Mouse (Mus musculus): Measurements from ENCODE around the gene Cyp4a30b. TPM values are rescaled to one million over a fixed set of nuclear protein-coding genes. Genes with fewer than 3 reads are reported as not detected.
"Not testable (repeated sequence)": the region's sequence is repeated elsewhere in the genome, so short reads cannot be mapped to it uniquely, and the experiment has no call there.

Cyp4a30b gene
- not detected in 2 replicates for polyA plus RNA-seq (2016; fragmentation: Nextera tagmentation; extraction: Ambion mirVana)

DNA sequence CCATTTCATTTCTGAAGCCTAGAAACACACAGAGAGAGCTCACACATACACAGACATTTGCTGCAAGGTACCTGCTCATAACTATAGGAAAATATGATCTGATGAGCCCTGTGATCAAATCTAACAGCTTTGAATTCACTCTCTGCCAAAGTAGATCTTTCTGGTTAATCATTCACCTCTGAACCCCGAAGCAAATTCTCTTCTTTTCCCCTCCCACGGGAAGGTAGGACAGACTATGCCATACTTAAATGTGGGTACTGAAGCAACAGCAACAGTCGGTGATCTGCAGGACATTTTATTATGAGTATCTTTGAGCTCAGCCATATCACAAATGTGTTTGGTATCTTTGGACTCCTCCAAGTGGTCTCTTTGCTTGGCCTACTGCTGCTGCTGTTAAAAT is at the start of gene Cyp4a30b:
TSS of gene Cyp4a30b (plus strand) at position 301 of the 400 bp plus-strand sequence.
- 87% methylated on average over 3 of the region's 3 CpGs for WGBS
- no peaks in the 10 kb centered on the region for H3K4me1 ChIP-seq

DNA sequence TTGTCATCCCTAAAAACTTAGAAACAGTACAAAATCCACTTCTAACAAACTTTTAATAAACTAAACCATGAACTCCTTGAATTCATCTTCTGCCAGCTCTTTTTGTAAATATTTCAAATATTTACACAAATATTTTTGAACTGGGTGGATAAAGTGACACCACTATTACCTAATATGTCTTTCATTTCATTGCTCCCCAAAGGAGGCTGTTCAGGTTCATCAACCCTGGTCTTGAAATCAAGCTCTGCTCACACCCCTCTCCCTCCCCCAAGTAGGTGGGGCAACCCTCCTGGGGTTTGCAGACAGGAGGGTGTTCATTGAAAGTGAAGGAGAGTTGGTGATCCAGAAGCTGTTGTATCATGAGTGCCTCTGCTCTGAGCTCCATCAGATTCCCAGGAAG is 41.1 kb upstream of the Cyp4a30b start, which contains the start of gene Cyp4a12b:
TSS of gene Cyp4a12b (plus strand) at position 301 of the 400 bp plus-strand sequence.
- H3K36me3 ChIP-seq; DNase-seq (ENCODE audit: low spot score): not testable (repeated sequence)

More for the DNA sequence above, at the start of gene Cyp4a30b:
- no peaks in the 10 kb centered on the region for H3K9me3 ChIP-seq (replicated peaks)
- no peak for DNase-seq (ENCODE audit: low spot score)
- no peak within 1 kb of the TSS for H3K27ac ChIP-seq (replicated peaks)
- H3K27me3 ChIP-seq (ENCODE audit: low read depth, poor library complexity, severe bottlenecking) = no peaks in the 10 kb centered on the region
- H3K4me3 ChIP-seq = no peak within 1 kb of the TSS
- H3K36me3 ChIP-seq = no peaks in the 10 kb centered on the region

DNA sequence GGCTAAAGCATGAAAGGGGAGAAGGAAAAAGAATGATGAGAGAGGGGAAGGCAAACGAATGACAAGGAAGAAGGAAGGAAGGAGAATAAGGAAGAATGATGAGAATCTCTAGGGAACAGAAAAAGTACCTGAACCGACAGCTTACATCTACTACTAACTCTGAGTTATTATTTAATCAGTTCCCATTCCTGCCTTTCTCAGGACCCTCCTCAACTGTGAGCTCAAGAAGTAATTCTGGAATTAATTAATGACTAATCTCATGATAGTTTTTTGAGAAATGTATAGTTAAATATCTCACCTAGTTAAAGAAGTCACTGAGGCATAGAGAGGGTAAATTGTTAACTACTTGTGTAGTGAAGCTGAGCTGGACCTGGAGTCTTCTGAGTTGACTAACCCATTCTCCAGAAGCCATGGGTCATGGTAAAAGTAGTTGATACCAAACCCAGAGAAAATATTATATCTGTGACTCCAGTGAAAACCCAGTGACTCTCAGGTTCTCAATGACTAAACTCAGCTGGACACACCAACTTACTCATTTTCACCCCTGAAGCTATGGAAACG is 1.7 kb upstream of the Cyp4a30b start:
- H3K36me3 ChIP-seq = no peaks in the 10 kb centered on the region
- H3K27ac ChIP-seq (replicated peaks) = no peak overlapping the region
- no peaks in the 10 kb centered on the region for H3K4me1 ChIP-seq
- H3K9me3 ChIP-seq (replicated peaks) = no peaks in the 10 kb centered on the region
- H3K27me3 ChIP-seq (ENCODE audit: low read depth, poor library complexity, severe bottlenecking) = no peaks in the 10 kb centered on the region
- no peak overlapping the region for H3K4me3 ChIP-seq
- 74% methylated on average over 3 of the region's 3 CpGs for WGBS
- no peak for DNase-seq (ENCODE audit: low spot score)

More for the DNA sequence above, 41.1 kb upstream of the Cyp4a30b start, which contains the start of gene Cyp4a12b:
- not testable (repeated sequence) for H3K4me1 ChIP-seq; H3K27me3 ChIP-seq (ENCODE audit: low read depth, poor library complexity, severe bottlenecking); H3K27ac ChIP-seq (replicated peaks); H3K9me3 ChIP-seq (replicated peaks); H3K4me3 ChIP-seq

DNA sequence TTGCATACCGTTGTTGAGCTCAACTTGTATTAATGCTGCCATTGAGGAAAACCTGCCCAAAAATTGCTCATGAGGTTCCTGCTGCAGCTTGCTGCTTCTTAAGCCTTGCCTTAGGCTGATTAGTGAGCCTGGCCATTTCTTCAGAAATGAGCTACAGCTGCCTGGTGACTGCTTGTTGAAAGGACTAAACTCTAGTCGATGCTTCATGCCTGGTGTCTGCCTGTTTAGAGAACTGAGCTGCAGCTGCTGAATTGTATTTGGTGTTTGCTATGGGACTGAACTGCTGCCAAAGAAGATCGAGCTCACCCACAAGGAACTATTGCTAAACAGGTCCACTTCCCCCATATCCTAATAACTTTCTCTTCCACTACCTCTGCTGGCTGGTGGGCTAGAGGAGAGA is 21.2 kb downstream of the Cyp4a30b start:
- H3K4me3 ChIP-seq; H3K27ac ChIP-seq (replicated peaks); H3K27me3 ChIP-seq (ENCODE audit: low read depth, poor library complexity, severe bottlenecking); H3K36me3 ChIP-seq; H3K4me1 ChIP-seq; H3K9me3 ChIP-seq (replicated peaks); DNase-seq (ENCODE audit: low spot score): not testable (repeated sequence)
- 84% methylated on average over 3 of the region's 3 CpGs for WGBS

DNA sequence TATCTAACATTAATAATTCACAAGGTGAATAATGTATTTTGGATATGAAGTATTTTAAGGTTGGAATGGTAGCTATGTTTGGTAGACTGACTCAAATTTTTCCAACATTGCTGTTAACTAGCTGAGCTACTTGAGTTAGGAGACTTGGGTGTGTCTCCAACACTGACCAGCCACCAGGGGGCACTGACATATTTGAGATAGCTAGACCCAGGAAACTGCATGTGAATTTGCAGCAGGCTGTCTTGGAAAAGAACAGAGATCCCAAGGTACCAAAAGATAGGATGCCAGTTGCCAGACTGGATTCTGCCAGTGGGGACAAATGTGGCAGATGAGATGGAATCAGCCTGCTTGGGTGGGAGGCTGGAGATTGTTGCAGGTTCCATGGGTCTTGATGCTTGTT is 23.6 kb downstream of the Cyp4a30b start:
- H3K27ac ChIP-seq (replicated peaks); H3K36me3 ChIP-seq; H3K4me3 ChIP-seq; H3K9me3 ChIP-seq (replicated peaks); H3K4me1 ChIP-seq; H3K27me3 ChIP-seq (ENCODE audit: low read depth, poor library complexity, severe bottlenecking): not testable (repeated sequence)
- DNase-seq (ENCODE audit: low spot score) = peak; percentile 13

DNA sequence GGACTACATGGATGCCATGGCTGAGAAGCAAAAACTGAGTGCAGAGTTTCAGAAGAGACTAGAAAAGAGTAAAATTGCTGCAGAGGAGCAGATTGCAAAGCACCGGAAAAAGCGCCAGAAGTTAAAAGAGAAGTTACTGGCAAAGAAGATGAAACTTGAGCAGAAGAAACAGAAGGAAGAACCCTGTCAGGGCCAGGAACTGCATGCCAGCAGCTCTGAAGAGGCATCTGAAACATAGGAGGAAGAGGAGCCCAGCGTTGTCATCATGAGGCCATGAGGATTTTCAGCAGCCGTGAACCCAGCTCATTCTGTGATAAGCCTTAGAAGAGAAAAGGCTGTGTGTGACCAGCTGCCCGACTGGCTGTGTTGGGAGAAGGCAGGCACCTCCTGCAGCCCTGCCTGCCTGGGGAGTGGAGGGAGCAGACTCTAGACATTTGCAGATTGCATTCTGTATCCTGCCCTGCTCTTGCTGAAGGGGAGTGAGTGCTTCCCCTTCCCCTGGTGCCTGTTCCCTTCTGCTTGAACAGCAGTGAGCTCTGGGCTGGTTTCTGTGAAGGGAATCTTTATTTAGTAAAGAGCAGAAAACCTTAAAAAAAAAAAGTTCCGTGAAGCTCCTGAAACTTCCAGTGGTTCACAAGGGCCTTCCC is 28.7 kb downstream of the Cyp4a30b start:
- DNase-seq (ENCODE audit: low spot score) = no peak
- Histone ChIP-seq H3K4me1 (no peaks in the 10 kb centered on the region), H3K9me3 (replicated peaks) (no peaks in the 10 kb centered on the region), H3K36me3 (no peaks in the 10 kb centered on the region), H3K27ac (replicated peaks) (no peak overlapping the region), H3K27me3 (ENCODE audit: low read depth, poor library complexity, severe bottlenecking) (no peaks in the 10 kb centered on the region), H3K4me3 (no peak overlapping the region)
- 79% methylated on average over 6 of the region's 6 CpGs for WGBS

DNA sequence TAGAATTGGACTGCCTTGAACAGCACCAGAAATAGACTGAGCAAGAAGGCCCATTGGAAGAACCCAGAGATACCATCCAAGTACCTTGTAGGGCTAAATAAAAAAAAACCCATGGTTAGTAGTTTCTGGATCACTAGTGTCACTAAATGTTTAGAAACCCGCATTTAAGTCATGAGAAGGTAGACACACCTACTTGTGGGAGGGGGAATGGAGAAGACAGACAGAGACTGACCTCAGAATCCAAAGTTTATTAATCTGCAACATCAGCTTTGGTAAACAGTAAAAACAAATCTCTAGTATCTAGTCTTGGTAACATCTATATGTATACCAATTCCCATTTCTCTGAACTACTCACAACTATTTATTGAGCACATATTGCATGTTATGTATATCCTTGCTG is 43.6 kb downstream of the Cyp4a30b start, which contains the start of gene Cyp4a14:
TSS of gene Cyp4a14 (minus strand) at position 142 of the 400 bp plus-strand sequence.
- Histone ChIP-seq H3K27ac (replicated peaks) (no peak within 1 kb of the TSS), H3K4me1 (no peaks in the 10 kb centered on the region), H3K4me3 (no peak within 1 kb of the TSS), H3K36me3 (no peaks in the 10 kb centered on the region), H3K27me3 (ENCODE audit: low read depth, poor library complexity, severe bottlenecking) (no peaks in the 10 kb centered on the region), H3K9me3 (replicated peaks) (no peaks in the 10 kb centered on the region)
- WGBS = 91% methylated on average over 1 of the region's 1 CpGs
- DNase-seq (ENCODE audit: low spot score) = no peak

DNA sequence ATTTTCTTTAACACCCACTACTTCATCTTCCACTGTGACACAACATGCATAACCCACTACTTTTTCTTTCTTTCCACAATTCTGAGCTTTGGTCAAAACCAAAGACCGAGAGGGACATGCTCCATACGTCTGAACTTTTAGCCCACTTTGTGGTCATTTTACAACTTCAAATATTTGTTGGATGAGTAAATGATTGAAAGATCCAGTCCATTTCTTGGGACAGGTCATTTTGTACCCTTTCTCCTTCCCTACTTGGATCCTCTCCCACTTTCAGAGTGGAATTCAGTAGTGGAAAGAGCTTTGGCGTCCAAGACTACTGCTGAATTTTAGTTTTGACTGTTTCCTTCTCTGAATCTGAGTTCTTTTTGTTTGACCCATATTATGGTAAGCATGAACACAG is 45.1 kb downstream of the Cyp4a30b start:
- no peaks in the 10 kb centered on the region for H3K36me3 ChIP-seq
- no peak overlapping the region for H3K4me3 ChIP-seq
- no peaks in the 10 kb centered on the region for H3K4me1 ChIP-seq
- no peaks in the 10 kb centered on the region for H3K9me3 ChIP-seq (replicated peaks)
- H3K27me3 ChIP-seq (ENCODE audit: low read depth, poor library complexity, severe bottlenecking) = no peaks in the 10 kb centered on the region
- DNase-seq (ENCODE audit: low spot score) = no peak
- 88% methylated on average over 3 of the region's 3 CpGs for WGBS
- no peak overlapping the region for H3K27ac ChIP-seq (replicated peaks)

DNA sequence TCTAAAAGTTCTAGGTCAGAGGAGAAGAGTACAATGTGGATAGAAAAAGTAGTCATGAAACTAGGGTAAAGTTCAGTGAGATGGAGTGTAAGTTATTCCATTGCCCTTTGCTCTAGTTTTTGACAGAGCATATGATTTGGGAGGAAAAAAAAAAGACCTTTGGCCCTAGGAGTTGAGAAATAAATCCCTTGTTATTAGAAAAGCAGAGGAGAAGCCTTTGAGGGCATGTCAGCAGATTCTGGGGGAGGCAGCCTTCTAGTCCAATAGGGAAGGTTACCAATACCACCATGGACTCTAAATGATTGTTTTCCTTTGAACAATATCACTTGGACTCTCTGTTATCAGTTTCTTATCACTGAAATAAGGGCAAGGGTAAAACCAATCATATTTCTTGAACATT is 61.6 kb downstream of the Cyp4a30b start:
- not testable (repeated sequence) for H3K4me3 ChIP-seq; H3K36me3 ChIP-seq; H3K27ac ChIP-seq (replicated peaks); H3K27me3 ChIP-seq (ENCODE audit: low read depth, poor library complexity, severe bottlenecking); H3K4me1 ChIP-seq; H3K9me3 ChIP-seq (replicated peaks); DNase-seq (ENCODE audit: low spot score)

DNA sequence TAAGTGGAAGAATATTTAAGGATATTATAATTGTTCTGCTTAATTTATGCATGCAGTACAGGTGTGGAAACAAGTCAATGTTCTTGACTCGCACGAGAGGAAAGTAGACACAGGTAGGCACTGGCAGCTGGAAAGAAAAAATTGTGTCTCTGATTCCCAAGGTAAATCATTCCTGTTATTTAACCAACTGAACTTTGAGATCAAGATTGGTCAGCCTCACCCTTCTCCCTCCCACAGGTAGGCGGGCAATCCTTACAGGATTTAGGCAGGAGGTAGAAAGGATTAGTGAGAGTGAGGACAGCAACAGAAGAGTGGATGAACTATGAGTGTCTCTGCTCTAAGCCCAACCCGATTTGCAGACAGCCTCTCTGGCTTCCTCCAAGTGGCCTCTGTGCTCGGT is 65.6 kb downstream of the Cyp4a30b start, which contains the start of gene Cyp4a10:
TSS of gene Cyp4a10 (plus strand) at position 265 of the 400 bp plus-strand sequence.
- H3K4me1 ChIP-seq; H3K27ac ChIP-seq (replicated peaks); H3K36me3 ChIP-seq; H3K4me3 ChIP-seq; DNase-seq (ENCODE audit: low spot score); H3K9me3 ChIP-seq (replicated peaks); H3K27me3 ChIP-seq (ENCODE audit: low read depth, poor library complexity, severe bottlenecking): not testable (repeated sequence)
- WGBS = 85% methylated on average over 5 of the region's 5 CpGs

DNA sequence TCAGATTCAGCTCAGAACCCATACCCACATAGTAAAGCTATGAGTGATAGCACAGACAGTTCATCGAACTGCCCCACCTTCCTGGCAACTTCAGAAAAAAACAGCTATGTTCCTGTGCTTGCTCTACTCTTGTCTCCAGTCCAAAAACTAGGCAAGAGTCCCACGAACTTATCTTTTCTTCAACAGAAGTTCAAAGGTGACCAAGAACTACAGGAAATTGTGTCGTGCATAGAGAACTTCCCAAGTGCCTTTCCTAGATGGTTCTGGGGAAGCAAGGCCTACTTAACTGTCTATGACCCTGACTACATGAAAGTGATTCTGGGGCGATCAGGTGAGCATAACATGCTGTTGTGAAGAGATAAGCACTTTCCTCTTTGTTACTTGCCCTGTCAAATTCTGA is 67.0 kb downstream of the Cyp4a30b start:
- H3K27ac ChIP-seq (replicated peaks) = no peak overlapping the region
- no peak for DNase-seq (ENCODE audit: low spot score)
- WGBS = 80% methylated on average over 4 of the region's 4 CpGs
- H3K4me1 ChIP-seq = no peaks in the 10 kb centered on the region
- no peaks in the 10 kb centered on the region for H3K27me3 ChIP-seq (ENCODE audit: low read depth, poor library complexity, severe bottlenecking)
- no peaks in the 10 kb centered on the region for H3K9me3 ChIP-seq (replicated peaks)
- H3K36me3 ChIP-seq = no peaks in the 10 kb centered on the region
- H3K4me3 ChIP-seq = no peak overlapping the region

All from midbrain, embryonic 10.5 days (tissue).